Comparison of ENCODE assay signal across 13 mouse cellular contexts in genomic region chr3:86818001-86818585, GRCm38 (mm10).
DNase-seq lines count a peak whose midpoint lies in the region; ATAC-seq lines count a peak whose summit lies in the region.
"Had no signal": no experiment of that assay in that cellular context is flagged by ENCODE, and none has a peak within 500 bp of the region (broad histone marks: within the 10 kb centered on the region; RNA-seq: fewer than 3 reads in every experiment).

No protein-coding gene starts in this region.

- H3K4me1 ChIP-seq in hindbrain, embryonic 14.5 days (replicated peaks; ENCODE audit: control insufficient read depth, insufficient read depth, low read length): peaks cover 10% of the 10 kb centered on the region
- H3K4me1 ChIP-seq in hindbrain, embryonic 11.5 days (replicated peaks; ENCODE audit: control insufficient read depth, insufficient read depth, low read length): no peaks in the 10 kb centered on the region
- H3K4me1 ChIP-seq in limb, embryonic 10.5 days: peaks cover 35% of the 10 kb centered on the region

- H3K36me3 ChIP-seq in hindbrain, embryonic 14.5 days (replicated peaks; ENCODE audit: control insufficient read depth, insufficient read depth): peaks cover 37% of the 10 kb centered on the region
- H3K36me3 ChIP-seq in hindbrain, embryonic 11.5 days (ENCODE audit: control insufficient read depth, insufficient read depth, low read length): no peaks in the 10 kb centered on the region
- no peaks in the 10 kb centered on the region for H3K36me3 ChIP-seq in limb, embryonic 10.5 days

- no peaks in the 10 kb centered on the region for H3K27me3 ChIP-seq in hindbrain, embryonic 14.5 days (ENCODE audit: control insufficient read depth, insufficient read depth, low read length)
- H3K27me3 ChIP-seq in hindbrain, embryonic 11.5 days (ENCODE audit: control insufficient read depth, insufficient read depth, low read length): no peaks in the 10 kb centered on the region
- H3K27me3 ChIP-seq in limb, embryonic 10.5 days (ENCODE audit: low read depth, poor library complexity, severe bottlenecking): no peaks in the 10 kb centered on the region

- peak; percentile 40 for DNase-seq in hindbrain, embryonic 14.5 days (ENCODE audit: low spot score)
- DNase-seq in hindbrain, embryonic 11.5 days (ENCODE audit: low spot score): no peak
- peak; percentile 91 for DNase-seq in brain, adult 2 months (ENCODE audit: low read depth, low spot score)
- DNase-seq in cerebellum, adult 9-11 months: peak; percentile 82
- no peak for DNase-seq in limb, embryonic 10.5 days (ENCODE audit: low spot score)
- DNase-seq in c-Kit-positive CD71-positive TER-119-positive erythroid progenitor cells, embryonic 14.5 days (ENCODE audit: low spot score): no peak
- no peak for DNase-seq in spleen, adult 18-20 months
- DNase-seq: B cell, adult 2 months; gastrocnemius, postnatal 14 days; heart, postnatal 14 days; layer of hippocampus, postnatal 36 days; thymus, postnatal 14 days had no signal

- no peak overlapping the region for H3K9ac ChIP-seq in hindbrain, embryonic 14.5 days
- no peak overlapping the region for H3K9ac ChIP-seq in hindbrain, embryonic 11.5 days (ENCODE audit: low read depth, low read length)

- 43% methylated on average over 13 of the region's 13 CpGs for WGBS in hindbrain, embryonic 14.5 days
- WGBS in hindbrain, embryonic 11.5 days: 78% methylated on average over 13 of the region's 13 CpGs
- 85% methylated on average over 13 of the region's 13 CpGs for WGBS in limb, embryonic 10.5 days

- H3K27ac ChIP-seq in hindbrain, embryonic 14.5 days: peak overlapping the region; percentile 52; the same call in 1 of the 2 replicates
- no peak overlapping the region for H3K27ac ChIP-seq in hindbrain, embryonic 11.5 days (ENCODE audit: low read depth, low read length)
- H3K27ac ChIP-seq in limb, embryonic 10.5 days: peak overlapping the region; percentile 11; the same call in 1 of the 2 replicates

- ATAC-seq in hindbrain, embryonic 14.5 days (ENCODE audit: low FRiP score): 0 out of 2 replicates have a peak, but pooled peaks have one; percentile 17
- ATAC-seq in hindbrain, embryonic 11.5 days (ENCODE audit: low FRiP score): no peak
- ATAC-seq in erythroblast, adult 5-6 weeks (replicated peaks; ENCODE audit: low FRiP score, poor library complexity, severe bottlenecking): no peak

- H3K4me2 ChIP-seq in hindbrain, embryonic 14.5 days (replicated peaks): no peak overlapping the region
- H3K4me2 ChIP-seq in hindbrain, embryonic 11.5 days (replicated peaks; ENCODE audit: low read depth, low read length): no peak overlapping the region

- H3K4me3 ChIP-seq in hindbrain, embryonic 14.5 days (replicated peaks; ENCODE audit: low read length): no peak overlapping the region
- no peak overlapping the region for H3K4me3 ChIP-seq in hindbrain, embryonic 11.5 days (ENCODE audit: low read depth, low read length)
- no peak overlapping the region for H3K4me3 ChIP-seq in limb, embryonic 10.5 days

- H3K9me3 ChIP-seq in hindbrain, embryonic 14.5 days (ENCODE audit: control insufficient read depth, low read length): no peaks in the 10 kb centered on the region
- H3K9me3 ChIP-seq in hindbrain, embryonic 11.5 days (ENCODE audit: control insufficient read depth, low read length): no peaks in the 10 kb centered on the region
- H3K9me3 ChIP-seq in limb, embryonic 10.5 days (replicated peaks): no peaks in the 10 kb centered on the region

Comparison
In these comparisons a context has a peak if more than half of its experiments do, and no peak if none do; other contexts are left out.
1. DNase-seq: peak in hindbrain, embryonic 14.5 days (single experiment), brain, adult 2 months (single experiment) and cerebellum, adult 9-11 months (single experiment); none in hindbrain, embryonic 11.5 days (single experiment), limb, embryonic 10.5 days (single experiment), c-Kit-positive CD71-positive TER-119-positive erythroid progenitor cells, embryonic 14.5 days (single experiment) and spleen, adult 18-20 months (0 of 2).